Mouse (Mus musculus) lung, adult 2 months (tissue): ENCODE data around the gene Ifnl2.

Experiments used
- CTCF ChIP-seq: fragments of 200-500 bp; IDR thresholded peaks from 2 replicates; pipeline ENCODE4 v1.5.1; 2011; ENCODE audit warnings: mild to moderate bottlenecking, low read length, control low read depth; ENCODE audit not compliant: insufficient read depth
- POLR2A ChIP-seq: fragments of 200-500 bp; IDR thresholded peaks from 2 replicates; pipeline ENCODE4 v1.6.1; 2011; ENCODE audit warnings: low read depth, mild to moderate bottlenecking, control low read depth, low read length, borderline replicate concordance; ENCODE audit errors: extremely low read depth

DNA sequence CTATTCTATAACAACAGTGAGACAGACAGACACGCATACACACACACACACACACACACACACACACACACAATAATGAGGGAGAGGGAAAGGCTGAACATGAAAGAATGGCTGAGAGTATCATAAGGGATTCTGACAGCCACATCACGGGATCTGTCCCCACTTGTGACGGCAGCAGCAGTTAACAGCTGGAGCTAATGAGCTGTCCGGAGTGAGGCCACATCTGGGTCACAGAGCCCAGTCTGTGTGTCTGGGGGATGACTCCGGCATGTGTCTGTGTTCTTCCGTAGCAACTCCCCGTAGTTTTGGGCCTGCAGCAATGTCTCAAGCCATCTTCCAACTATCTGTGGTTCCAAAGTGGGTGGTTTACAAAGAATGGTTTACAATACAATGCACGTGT lies 21.8 kb upstream of the Ifnl2 start:
- TF ChIP-seq CTCF (no peak), POLR2A (no peak)
